Mouse (Mus musculus) left cerebral cortex, postnatal 10 days (tissue): ENCODE data around the gene Gprc5b. TPM values are rescaled to one million over a fixed set of nuclear protein-coding genes. Genes with fewer than 3 reads are reported as not detected.

Experiments
- DNase-seq, 2 experiments: peaks; one replicate each; pipeline ENCODE4 v3.0.0; 2021 to 2022; ENCODE audit warnings: low spot score in 2 of 2, mixed read lengths in 1 of 2; ENCODE audit errors: extremely low spot score in 1 of 2
- intact Hi-C: fragments of 180-260 bp; cut with DNase I; formaldehyde crosslinking; loops from one replicate; pipeline ENCODE4 v1.15.1; 2025
- total RNA-seq, 2 experiments: library from RNA; stranded (reverse); gene quantifications; 2 replicates each; pipeline ENCODE4 v1.2.3; 2021

Gprc5b gene
- total RNA-seq, 2 experiments from 2014 or later, result 36.8 to 39.8 TPM

DNA sequence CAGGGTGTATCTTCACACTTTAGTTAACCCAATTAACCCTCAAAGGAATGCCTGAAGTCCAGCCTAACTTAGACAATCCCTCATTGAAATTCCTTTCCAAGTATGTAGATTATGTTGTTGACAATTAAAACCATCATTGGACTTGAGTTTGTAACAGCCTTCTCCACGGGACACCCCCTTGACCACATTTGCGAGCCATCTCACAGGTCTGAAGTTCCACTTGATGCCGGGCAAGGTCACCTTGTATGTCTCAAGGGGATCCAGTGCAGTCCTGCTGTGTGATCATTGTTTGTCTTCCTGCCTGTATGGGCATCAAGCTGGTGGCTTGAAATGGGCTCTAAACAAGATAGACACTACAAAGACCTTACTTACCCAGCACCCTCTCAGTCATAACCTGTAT, 26.1 kb downstream of the Gprc5b start:
- intact Hi-C loops, result no loop called here
- DNase-seq, result no peak

DNA sequence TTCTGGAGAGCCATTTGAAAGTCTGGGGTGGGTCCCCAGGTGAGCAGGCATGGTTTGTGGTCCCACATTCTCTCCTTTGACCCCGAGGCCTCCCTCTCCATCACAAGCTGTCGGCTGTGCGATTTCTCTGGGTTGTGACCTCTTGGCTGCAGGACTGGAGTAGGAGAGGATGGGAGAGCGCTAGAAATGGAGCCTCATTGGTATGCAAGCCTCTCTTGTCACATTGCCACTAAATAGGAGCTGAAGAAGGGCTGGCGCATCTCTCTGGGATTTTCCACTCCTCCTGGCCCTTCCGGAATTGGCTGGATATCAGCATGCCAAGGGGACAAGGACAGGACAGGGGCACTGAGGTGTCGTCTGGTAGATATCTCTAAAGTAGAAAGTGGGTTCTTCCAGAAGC, 29.8 kb downstream of the Gprc5b start:
- intact Hi-C loops, result no loop called here
- no peak for DNase-seq

DNA sequence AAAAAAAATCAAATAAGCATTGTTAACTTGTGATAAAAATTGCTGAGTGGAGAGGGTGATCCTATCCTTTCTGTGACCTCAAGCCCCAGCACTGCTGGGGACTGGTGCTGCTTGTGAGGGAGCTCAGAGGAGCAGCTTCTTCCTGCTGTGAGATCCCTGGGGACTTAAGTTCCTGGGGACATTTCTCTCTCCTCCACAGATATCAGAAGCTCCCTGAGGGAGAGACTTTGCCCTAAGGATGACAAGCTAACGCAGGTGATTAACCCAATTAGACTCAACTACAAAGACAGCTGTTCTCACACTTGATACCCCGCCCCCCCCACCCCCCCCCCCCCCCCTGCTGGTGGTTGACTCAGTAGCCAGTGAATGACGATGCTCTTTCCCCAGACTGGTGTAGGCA, 30.2 kb downstream of the Gprc5b start:
- no peak for DNase-seq
- intact Hi-C loops, result no loop called here

DNA sequence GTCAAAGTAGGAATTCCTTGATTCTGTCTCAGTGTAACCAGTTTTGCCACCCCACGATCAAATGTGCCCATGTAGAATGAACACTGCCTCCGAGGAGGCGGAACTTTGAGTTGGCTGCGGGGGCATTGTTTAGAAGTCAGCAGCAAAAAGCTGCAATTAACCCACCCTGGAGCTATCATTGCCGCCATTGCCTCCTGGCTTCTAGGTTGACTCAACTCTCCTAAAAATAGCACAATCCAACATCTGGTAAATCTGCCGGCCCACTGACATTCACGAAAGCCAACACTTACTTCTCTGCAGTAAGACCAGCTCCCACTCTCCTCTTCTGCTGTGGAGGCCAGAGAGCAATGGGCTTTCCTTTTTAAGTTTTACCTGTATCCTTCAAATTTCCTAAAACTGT, 35.8 kb downstream of the Gprc5b start:
- intact Hi-C loops, result no loop called here
- no peak for DNase-seq

DNA sequence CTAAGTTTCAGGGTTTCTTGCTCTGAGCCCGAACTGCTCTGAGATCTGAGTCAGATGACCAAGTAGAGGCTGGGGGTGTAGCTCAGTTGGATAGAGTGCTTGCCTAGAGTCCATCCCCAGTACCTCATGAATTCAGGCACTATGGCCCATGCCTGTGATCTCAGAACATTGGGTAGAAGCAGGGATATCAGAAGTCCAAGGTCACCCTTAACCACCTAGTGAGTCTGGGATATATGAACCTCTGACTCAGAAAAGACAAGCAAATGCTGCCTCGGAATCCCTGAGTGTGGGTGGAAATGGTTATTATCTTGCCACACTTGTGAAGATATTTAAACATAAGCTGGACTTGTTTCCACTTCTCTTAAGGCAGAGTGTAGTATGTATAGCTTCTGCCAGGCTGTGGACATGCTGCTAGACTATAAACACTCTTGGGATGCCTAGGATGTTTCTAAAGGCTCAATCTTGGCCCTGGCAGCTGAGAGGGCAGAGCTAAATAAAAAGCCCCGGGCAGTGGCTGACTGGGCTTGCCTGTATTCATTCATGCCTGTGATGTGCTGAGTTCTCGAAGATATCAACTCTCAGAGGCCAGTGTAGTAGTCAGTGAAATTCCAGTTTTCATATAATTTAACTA, 38.3 kb downstream of the Gprc5b start:
- intact Hi-C loops, result no loop called here
- no peak for DNase-seq

DNA sequence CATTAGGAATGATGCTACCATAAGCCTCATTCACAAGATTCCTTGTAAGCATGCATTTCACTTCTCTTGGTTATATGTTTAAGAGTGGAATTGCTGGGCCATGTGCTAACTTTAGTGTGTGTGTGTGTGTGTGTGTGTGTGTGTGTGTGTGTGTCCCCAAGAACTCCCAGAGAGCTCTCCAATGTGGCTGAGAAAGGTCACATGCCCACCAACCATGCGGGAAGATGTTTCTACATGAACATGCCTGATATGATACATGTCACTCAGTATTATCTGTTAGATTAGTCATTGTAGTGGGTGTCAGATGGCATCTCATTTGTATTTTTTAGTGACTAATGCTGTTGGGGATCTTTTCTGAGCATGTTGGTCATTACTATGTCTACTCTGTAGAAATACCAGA, 40.0 kb downstream of the Gprc5b start:
- no peak for DNase-seq
- intact Hi-C loops, result no loop called here

DNA sequence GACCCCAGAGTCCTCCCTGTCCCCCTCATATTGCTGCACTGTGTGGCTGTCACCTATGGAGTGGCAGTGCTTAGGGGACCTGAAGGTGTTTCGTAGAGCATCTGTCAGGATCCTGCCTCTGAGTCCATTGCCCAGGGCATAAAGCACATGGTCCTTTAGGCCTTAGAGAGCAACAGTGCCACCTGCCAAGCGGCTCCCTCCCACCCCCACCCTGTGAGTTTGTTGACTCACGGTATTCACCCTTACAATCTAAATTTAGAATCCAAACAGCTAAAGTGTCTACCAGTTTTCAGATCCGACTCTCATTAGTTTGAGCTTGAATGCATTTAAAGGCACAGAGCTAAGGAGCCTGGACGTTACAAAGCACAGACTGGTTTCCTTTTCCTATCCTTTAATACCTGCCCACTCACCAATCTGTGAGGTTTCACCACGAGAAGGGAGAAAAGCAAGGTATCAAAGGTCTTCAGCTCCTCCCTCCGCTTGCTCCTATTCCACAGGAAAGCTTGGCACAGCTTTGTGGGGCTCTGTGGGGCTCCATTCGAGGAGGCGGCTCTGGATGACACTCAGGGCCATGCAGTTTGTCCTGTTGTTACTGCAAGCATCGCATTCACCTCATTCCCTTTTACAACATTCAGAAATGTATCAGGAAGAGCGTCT, 41.3 kb downstream of the Gprc5b start:
- intact Hi-C loops, result no loop called here
- DNase-seq, result no peak

DNA sequence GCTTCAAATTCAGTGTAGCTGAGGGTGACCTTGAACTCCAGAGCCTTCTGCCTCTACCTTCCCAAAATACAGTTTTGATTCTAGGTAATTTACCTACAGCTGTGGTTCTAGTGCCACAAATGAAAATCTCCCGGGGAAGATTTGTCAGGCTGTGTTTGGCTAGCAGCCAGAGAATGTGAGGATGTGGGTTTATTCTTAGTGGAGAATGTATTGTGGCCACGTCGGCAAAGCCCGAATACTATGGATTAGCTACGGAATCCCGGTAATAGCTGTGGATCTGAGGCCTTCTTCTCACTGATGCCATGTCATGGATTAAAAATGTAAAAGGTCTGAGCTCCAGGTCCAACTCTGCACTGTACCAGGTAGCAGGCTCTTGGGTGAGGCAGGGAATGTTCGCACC, 45.3 kb downstream of the Gprc5b start:
- no peak for DNase-seq

DNA sequence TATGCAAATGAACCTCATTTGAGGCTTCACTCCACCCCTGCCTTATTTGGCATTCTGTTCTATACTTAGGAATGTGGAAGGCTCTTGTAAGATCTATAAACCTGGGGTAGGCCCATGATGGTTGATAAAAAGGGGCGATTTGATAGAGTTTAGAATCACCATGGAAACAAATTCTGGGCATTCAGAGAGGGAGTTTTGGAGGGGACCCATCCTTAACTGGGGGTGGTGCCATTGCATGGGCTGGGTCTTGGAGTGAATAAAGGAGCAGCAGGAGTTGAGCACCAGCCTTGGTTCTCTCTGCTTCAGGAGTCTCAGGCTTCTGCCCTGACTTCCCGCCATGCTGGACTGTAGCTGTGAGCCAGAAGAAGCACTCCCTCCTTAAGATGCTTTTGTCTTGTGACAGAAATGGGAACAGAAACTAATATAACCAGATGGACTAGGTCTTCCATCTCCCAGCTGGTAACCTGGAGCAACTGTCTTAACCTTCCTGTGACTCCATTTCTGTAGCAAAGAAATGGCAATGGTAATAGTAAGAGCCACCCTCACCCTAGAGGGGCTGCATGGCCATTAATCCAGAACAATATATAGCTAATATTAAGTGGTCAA, 46.2 kb downstream of the Gprc5b start:
- intact Hi-C loops, result no loop called here
- no peak for DNase-seq

More for the DNA sequence above, 45.3 kb downstream of the Gprc5b start:
- intact Hi-C loops, result no loop called here

DNA sequence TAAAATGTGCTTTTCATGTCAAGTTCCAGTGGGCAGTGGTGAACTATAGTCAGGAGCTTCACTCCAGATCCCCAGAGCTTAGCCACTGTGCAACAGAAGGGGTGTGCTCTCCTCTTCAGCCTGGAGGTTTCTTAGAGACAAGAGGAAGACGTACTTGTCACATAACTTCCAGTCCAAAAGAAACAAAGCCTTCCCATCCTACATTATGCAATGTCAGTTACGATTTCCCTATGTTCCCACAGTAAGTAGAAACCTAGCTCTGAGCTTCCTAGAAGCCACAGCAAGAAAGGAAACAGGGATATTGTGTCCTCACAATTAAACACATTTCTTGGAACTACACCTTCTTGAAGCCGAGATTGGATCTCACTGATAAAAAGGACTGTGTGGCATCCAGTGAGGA, 47.8 kb downstream of the Gprc5b start:
- DNase-seq, result no peak
- intact Hi-C loops, result no loop called here

DNA sequence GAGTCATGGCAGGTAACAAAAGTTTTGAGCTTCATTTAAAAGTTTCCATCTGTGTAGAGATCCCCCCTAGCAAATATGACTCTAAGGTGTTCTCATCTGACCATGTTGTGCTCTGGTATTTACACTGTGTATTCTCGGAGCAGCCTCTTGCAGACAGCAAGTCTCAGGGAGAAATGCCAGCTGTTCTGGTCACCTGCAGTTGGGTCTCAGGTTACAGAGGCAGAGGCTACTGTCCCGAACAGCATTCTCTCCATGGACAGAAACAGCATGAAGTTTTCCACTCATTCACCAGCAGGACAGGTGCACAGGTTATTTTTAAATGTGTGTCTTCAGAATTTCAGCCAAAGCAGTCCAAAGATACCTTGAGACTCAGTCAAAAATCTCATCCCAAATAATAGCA, 50.1 kb downstream of the Gprc5b start:
- intact Hi-C loops, result no loop called here

DNA sequence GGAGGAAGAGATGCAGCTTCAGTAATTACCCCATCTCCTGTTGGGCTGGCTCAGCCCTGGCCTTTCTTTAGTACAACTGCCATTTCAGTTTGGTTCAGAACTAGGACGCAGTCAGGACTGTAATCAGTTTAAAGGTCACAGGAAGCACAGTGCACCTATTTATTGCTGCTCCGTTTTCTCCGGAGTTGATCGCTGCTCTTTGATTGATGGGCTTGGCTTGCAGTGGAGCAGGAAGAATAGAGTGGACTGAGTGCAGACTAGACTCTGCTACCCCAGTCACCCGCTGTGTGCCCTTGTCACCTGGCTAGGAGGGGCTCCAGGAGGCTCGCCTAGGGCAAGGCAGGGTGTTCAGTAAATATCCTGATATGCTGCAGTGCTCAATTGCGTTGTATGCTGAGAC, 51.8 kb downstream of the Gprc5b start:
- DNase-seq, result no peak

More for the DNA sequence above, 50.1 kb downstream of the Gprc5b start:
- DNase-seq, result no peak

DNA sequence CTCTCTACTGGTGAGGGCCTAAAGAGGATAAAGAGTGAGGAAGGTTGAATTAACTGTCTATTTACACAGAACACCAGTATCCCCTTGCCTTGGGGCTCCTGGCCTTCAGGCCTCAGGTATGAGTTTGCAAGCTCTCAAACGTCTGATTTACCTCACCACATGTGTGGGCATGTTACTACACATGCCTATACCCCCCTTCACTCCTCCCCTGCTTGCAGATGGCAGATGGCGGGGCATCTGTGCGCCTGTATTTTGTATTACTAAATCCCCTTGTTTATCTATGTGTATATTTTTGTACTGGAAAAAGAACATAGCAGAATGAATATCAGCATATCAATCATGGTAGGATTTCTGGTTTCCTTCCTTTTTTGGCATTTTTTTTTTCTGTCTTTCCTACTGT, 52.7 kb downstream of the Gprc5b start:
- intact Hi-C loops, result no loop called here
- no peak for DNase-seq

More for the DNA sequence above, 51.8 kb downstream of the Gprc5b start:
- intact Hi-C loops, result no loop called here

DNA sequence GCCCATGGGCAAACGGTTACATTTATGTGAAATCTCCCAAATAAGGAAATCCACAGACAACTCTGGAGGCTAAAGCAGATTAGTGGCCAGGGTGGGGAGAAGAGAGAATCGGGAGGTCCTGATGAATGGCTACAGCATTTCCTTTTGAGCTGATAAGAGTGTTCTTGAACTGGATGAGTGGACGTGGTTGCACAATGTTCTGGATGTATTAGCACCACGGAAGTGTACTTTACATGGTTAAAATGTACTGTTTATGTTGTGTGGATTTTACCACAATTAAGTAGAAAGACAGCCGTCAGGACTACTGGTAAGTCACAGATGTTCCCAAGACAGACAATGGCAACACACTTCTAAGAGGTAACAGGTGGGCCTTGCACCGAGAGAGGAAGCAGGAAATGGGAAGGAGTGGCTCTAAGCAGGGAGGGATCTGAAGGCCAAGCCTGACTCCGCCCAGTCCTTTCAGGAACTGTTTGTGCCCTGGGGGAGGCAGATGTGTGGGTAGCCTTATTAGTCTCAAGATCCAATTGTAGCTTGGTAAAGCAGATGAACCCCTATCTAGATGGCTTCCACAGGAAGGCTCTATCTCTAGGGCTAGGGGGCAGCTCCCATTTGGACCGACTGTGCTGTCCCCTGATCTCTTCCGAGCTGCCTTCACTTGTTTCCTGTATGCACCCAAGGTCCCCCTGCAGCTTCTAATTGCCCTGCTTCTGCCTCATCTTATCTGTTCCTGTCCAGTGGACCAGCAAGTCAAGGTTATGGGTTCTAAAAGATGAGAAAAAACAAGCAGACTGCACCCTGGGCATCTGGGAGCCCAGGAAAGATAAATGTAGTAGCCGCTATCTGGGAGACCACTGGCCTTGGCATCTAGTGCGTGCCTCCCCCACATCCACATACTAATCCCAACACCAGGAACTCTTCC, 57.3 kb downstream of the Gprc5b start:
- DNase-seq, result no peak
- intact Hi-C loops, result no loop called here

DNA sequence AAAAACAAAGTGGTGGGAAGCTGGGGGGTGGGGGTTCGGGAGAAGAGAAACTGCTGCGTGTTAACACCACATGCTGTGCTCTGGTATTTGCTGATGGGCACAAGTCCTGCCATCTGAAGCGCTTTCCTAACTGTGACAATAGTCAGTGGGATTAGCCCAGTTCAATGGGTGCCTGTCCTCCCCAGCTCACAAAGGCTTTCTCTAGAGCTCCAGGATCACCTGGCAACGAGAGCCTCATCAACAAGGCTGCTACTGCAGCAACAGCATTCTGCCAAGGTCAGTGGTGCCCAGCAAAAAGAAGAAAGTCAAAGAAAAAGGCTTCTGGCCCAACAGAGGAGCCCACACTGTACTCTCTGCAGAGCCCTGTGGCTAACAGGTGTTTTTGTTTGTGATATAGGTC, 58.2 kb downstream of the Gprc5b start:
- no peak for DNase-seq
- intact Hi-C loops, result no loop called here

DNA sequence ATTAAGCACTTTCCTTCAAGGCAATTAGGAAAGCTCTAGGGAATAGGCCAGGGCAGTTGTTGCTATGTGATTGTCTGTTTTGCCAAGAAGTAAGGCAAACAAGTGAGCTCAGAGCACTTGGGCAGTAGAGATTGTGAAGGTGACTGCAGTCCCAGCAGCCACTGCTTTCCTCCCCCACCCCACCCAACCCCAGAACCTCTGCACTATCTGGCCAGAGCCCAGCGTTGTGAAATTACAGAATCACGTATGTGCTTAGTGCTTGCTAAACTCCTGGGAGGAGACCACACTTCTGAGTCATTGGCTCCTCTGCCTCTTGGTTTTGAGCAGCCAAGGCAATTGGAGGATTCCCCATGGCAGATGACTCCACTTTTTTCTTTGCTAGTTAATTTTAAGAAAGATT, 59.7 kb downstream of the Gprc5b start:
- intact Hi-C loops, result no loop called here
- DNase-seq, result no peak

DNA sequence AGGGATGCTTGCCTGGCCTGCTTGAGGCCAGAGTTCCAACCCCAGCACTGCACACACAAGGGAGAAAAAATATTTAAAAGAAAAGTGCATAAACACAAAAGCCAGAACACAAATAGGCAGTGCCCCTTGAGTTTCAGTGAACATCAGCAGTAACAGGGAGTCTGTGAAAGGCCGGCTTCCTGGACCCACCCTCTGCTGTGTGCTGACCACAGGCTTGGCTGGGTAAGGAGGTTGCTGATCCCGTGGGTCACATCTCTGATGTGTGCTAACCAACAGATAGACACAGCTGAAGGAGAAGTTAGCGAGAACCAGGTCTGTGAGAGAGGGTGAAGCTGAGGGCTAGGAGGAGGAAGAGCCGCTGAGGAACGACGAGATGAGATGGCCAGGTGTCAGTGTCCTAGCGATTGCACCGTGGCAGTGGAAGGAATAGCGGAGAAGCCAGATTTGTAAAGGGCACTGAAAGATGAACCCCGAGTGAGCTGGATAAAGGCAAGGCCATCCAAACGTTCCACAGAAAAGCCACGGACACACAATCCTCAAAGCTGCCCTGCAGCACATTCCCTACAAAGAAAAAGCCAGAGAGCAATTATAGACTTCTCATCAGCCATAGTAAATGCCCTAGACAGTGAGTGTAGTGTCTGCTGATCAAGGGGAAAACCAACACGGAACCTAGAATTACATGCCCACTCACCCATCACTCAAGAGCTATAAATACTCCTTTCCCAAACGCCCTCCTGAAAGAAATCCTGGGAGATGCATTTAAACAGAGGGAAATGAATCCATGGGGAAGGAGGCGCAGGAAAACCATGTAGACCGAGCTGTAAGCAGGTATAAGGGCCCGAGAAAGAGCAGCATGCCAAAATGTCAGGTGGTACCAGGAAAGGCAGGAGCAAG, 63.3 kb downstream of the Gprc5b start:
- no peak for DNase-seq
- intact Hi-C loops, result no loop called here

DNA sequence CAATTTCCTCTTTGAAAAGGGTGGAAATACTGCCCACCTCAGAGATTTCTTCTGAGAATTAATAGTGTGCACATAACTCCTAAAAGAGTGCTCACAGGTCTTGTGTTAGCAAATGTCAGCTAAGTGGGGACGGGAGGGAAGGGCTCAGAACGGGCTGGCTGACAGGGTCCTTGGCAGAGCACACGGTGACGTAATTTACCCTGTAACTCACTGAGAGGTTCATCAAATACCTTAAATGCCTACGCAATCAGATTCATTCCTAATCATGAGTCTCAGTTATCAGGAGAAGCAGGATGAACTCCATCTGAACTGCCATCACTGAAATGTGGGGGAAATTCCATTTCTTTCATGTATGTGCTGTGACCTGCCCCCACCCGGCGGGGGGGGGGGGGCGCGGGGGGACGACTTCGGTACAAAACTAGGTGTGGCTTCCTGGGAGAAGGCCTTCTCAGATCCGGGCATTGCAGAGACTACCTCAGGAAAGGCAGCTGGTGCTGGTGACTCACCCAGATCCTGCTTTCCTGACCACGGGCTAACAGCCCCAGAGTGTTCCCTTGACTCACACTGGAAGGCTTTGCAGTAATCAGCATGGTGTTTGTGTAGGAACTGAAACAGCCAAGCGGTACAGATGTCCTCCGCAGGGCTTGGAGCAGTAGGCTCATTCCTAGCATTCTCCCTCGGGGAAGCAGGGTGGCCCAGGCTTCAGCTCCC, 65.3 kb downstream of the Gprc5b start:
- intact Hi-C loops, result no loop called here
- peak in 1 of 2 experiments; percentile 34 for DNase-seq
